ENCODE assay signal across 29 mouse cellular contexts in the genomic region with DNA sequence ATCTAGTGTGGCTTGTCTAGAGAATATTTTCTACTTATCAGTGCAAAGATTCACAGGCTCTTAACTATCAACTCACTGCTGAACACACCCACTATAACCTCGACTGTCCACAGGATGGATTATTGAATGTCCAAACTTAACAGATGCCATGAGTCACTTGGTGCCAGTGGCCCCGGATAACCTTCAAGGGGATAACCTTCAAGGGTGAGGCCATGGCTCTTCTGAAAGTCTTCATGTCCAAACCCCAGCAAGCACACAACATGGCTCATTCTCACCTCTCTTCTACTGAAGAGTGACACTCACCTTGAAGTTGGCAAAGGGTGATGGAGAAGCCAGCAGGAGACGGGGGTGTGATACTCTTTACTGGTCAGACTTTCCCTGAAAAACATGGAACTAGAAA. TPM values are rescaled to one million over a fixed set of nuclear protein-coding genes. Genes with fewer than 3 reads are reported as not detected.
DNase-seq lines count a peak whose midpoint lies in the region; ATAC-seq lines count a peak whose summit lies in the region.
"Had no signal": no experiment of that assay in that cellular context is flagged by ENCODE, and none has a peak within 500 bp of the region (broad histone marks: within the 10 kb centered on the region; RNA-seq: fewer than 3 reads in every experiment).

No protein-coding gene starts in this region.

- peak overlapping the region; percentile 61 for H3K27ac ChIP-seq in liver, embryonic 15.5 days (replicated peaks)
- H3K27ac ChIP-seq: forebrain, embryonic 10.5 days; heart, embryonic 15.5 days; hindbrain, embryonic 10.5 days; hindbrain, embryonic 13.5 days; intestine, embryonic 15.5 days had no signal

- DNase-seq in adrenal gland, adult 2 months: peak; percentile 77
- no peak for DNase-seq in adrenal gland, postnatal 4 days (ENCODE audit: low spot score in 2 of 2)
- no peak for DNase-seq in liver
- peak; percentile 35 to 70 for DNase-seq in adrenal gland, postnatal 36 days
- DNase-seq in natural killer cell, adult 2 months (ENCODE audit: low spot score in 2 of 2): no peak
- no peak for DNase-seq in layer of hippocampus, adult 8-10 months (ENCODE audit: low spot score in 2 of 2)
- DNase-seq: B cell, adult 2 months; cerebellum, adult 11-12 months; cerebellum, adult 8-10 months; cerebellum, postnatal 10 days; cerebellum, postnatal 36 days; gastrocnemius, postnatal 25 days; heart, adult 18-20 months; heart, postnatal 10 days; heart, postnatal 36 days had no signal

- no peak overlapping the region for H3K9ac ChIP-seq in liver, embryonic 15.5 days
- H3K9ac ChIP-seq: heart, embryonic 12.5 days; heart, embryonic 15.5 days; hindbrain, embryonic 13.5 days; intestine, embryonic 15.5 days had no signal

- H3K36me3 ChIP-seq in liver, embryonic 15.5 days (replicated peaks): no peaks in the 10 kb centered on the region
- H3K36me3 ChIP-seq: forebrain, embryonic 10.5 days; G1E; heart, embryonic 12.5 days; heart, embryonic 15.5 days; hindbrain, embryonic 10.5 days; hindbrain, embryonic 13.5 days; intestine, embryonic 15.5 days had no signal

- H3K4me1 ChIP-seq in liver, embryonic 15.5 days (replicated peaks): peaks cover 36% of the 10 kb centered on the region
- H3K4me1 ChIP-seq: heart, embryonic 12.5 days; hindbrain, embryonic 13.5 days; intestine, embryonic 15.5 days had no signal

- peak overlapping the region; percentile 32 for H3K4me2 ChIP-seq in liver, embryonic 15.5 days
- H3K4me2 ChIP-seq: heart, embryonic 12.5 days; heart, embryonic 15.5 days; hindbrain, embryonic 13.5 days; intestine, embryonic 15.5 days had no signal

- WGBS in liver, embryonic 15.5 days (ENCODE audit: insufficient replicate concordance): 44% methylated on average over 3 of the region's 3 CpGs

- ATAC-seq in liver, embryonic 15.5 days (ENCODE audit: insufficient read depth): 0 out of 2 replicates have a peak, but pooled peaks have one; percentile 14
- ATAC-seq: forebrain, embryonic 14.5 days; hindbrain, embryonic 16.5 days; intestine, embryonic 15.5 days; Patski had no signal

- no peak overlapping the region for H3K4me3 ChIP-seq in liver, embryonic 15.5 days (replicated peaks)
- H3K4me3 ChIP-seq: forebrain, embryonic 10.5 days; heart, embryonic 12.5 days; heart, embryonic 15.5 days; hindbrain, embryonic 10.5 days; hindbrain, embryonic 13.5 days; intestine, embryonic 15.5 days had no signal

- no peaks in the 10 kb centered on the region for H3K9me3 ChIP-seq in liver, embryonic 15.5 days (replicated peaks)
- H3K9me3 ChIP-seq: forebrain, embryonic 10.5 days; G1E; heart, embryonic 12.5 days; heart, embryonic 15.5 days; hindbrain, embryonic 10.5 days; hindbrain, embryonic 13.5 days; intestine, embryonic 15.5 days had no signal

- no peaks in the 10 kb centered on the region for H3K27me3 ChIP-seq in liver, embryonic 15.5 days
- H3K27me3 ChIP-seq: CH12.LX; heart, embryonic 15.5 days; hindbrain, embryonic 13.5 days; intestine, embryonic 15.5 days; Patski had no signal

RNA-seq across cellular contexts. Expression of gene Ahsg, which starts 4.4 kb away (rescaled TPM):
- 10 to 100 TPM in 1 of 2 experiments, 1 to 10 TPM in 1; 2.8 to 34.5 TPM for total RNA-seq in adrenal gland, adult 2 months (2021)
- 3.4 and 12.0 TPM in 2 replicates for polyA plus RNA-seq in adrenal gland, adult 2 months (2012; rRNA removed)
- total RNA-seq in adrenal gland, postnatal 4 days (2021): 1,000 to 10,000 TPM in 1 of 2 experiments, 10 to 100 TPM in 1; 68.1 to 2,750 TPM
- 2,676 and 4,109 TPM in 2 replicates for polyA plus RNA-seq in liver, embryonic 15.5 days (2015; fragmentation: Nextera tagmentation; extraction: Ambion mirVana)
- 1 to 10 TPM; 1.6 to 7.1 TPM for total RNA-seq in adrenal gland, postnatal 36 days (2021)
- total RNA-seq in layer of hippocampus, adult 8-10 months (2022): not detected
- total RNA-seq: CH12.LX; gastrocnemius, postnatal 25 days had no signal
- polyA plus RNA-seq: embryonic facial prominence, embryonic 11.5 days; embryonic facial prominence, embryonic 14.5 days; forebrain, embryonic 10.5 days; forebrain, embryonic 14.5 days; hindbrain, embryonic 13.5 days; hindbrain, embryonic 16.5 days; Patski had no signal

RNA-seq across cellular contexts. Expression of gene Dnajb11, which starts 29.1 kb away (rescaled TPM):
- 10 to 100 TPM; 64.1 to 73.2 TPM for total RNA-seq in adrenal gland, adult 2 months (2021)
- 18.3 and 21.1 TPM in 2 replicates for polyA plus RNA-seq in adrenal gland, adult 2 months (2012; rRNA removed)
- 10 to 100 TPM; 73.3 to 75.8 TPM for total RNA-seq in adrenal gland, postnatal 4 days (2021)
- 58.3 and 60.7 TPM in 2 replicates for polyA plus RNA-seq in liver, embryonic 15.5 days (2015; fragmentation: Nextera tagmentation; extraction: Ambion mirVana)
- total RNA-seq in adrenal gland, postnatal 36 days (2021): 10 to 100 TPM; 80.8 to 81.5 TPM
- total RNA-seq in layer of hippocampus, adult 8-10 months (2022): 10 to 100 TPM; 51.4 to 63.3 (median 59.3) TPM

RNA-seq across cellular contexts. Expression of gene Tbccd1, which starts 29.3 kb away (rescaled TPM):
- total RNA-seq in adrenal gland, adult 2 months (2021): 10 to 100 TPM; 17.5 to 20.5 TPM
- polyA plus RNA-seq in adrenal gland, adult 2 months (2012; rRNA removed): 7.3 and 8.3 TPM in 2 replicates
- 10 to 100 TPM; 21.4 to 23.4 TPM for total RNA-seq in adrenal gland, postnatal 4 days (2021)
- polyA plus RNA-seq in liver, embryonic 15.5 days (2015; fragmentation: Nextera tagmentation; extraction: Ambion mirVana): 22.9 and 27.6 TPM in 2 replicates
- total RNA-seq in adrenal gland, postnatal 36 days (2021): 10 to 100 TPM; 17.7 to 24.9 TPM
- 10 to 100 TPM; 12.5 to 15.4 (median 15.3) TPM for total RNA-seq in layer of hippocampus, adult 8-10 months (2022)

RNA-seq across cellular contexts. Expression of gene Fetub, which starts 31.4 kb away (rescaled TPM):
- total RNA-seq in adrenal gland, adult 2 months (2021): 10 to 100 TPM in 1 of 2 experiments, 1 to 10 TPM in 1; 2.5 to 50.7 TPM
- polyA plus RNA-seq in adrenal gland, adult 2 months (2012; rRNA removed): 32.6 and 53.1 TPM in 2 replicates
- total RNA-seq in adrenal gland, postnatal 4 days (2021): 100 to 1,000 TPM in 1 of 2 experiments, 10 to 100 TPM in 1; 10.1 to 134 TPM
- 7.3 and 12.9 TPM in 2 replicates for polyA plus RNA-seq in liver, embryonic 15.5 days (2015; fragmentation: Nextera tagmentation; extraction: Ambion mirVana)
- total RNA-seq in adrenal gland, postnatal 36 days (2021): 10 to 100 TPM in 1 of 2 experiments, 1 to 10 TPM in 1; 2.6 to 69.1 TPM
- total RNA-seq in layer of hippocampus, adult 8-10 months (2022): under 1 TPM in 3 of 4 experiments, not detected in 1; 0.39 to 0.70 (median 0.41) TPM
- total RNA-seq: gastrocnemius, postnatal 25 days; heart, postnatal 10 days had no signal
- polyA plus RNA-seq: forebrain, embryonic 10.5 days; forebrain, embryonic 14.5 days; heart, embryonic 12.5 days; heart, embryonic 15.5 days; hindbrain, embryonic 10.5 days; hindbrain, embryonic 13.5 days; hindbrain, embryonic 16.5 days had no signal

Comparison
In these comparisons a context has a peak if more than half of its experiments do, and no peak if none do; other contexts are left out.
1. DNase-seq: peak in adrenal gland, adult 2 months (single experiment) and adrenal gland, postnatal 36 days (2 of 2); none in adrenal gland, postnatal 4 days (0 of 2), liver (single experiment), natural killer cell, adult 2 months (0 of 2) and layer of hippocampus, adult 8-10 months (0 of 2).